In the genomic region with DNA sequence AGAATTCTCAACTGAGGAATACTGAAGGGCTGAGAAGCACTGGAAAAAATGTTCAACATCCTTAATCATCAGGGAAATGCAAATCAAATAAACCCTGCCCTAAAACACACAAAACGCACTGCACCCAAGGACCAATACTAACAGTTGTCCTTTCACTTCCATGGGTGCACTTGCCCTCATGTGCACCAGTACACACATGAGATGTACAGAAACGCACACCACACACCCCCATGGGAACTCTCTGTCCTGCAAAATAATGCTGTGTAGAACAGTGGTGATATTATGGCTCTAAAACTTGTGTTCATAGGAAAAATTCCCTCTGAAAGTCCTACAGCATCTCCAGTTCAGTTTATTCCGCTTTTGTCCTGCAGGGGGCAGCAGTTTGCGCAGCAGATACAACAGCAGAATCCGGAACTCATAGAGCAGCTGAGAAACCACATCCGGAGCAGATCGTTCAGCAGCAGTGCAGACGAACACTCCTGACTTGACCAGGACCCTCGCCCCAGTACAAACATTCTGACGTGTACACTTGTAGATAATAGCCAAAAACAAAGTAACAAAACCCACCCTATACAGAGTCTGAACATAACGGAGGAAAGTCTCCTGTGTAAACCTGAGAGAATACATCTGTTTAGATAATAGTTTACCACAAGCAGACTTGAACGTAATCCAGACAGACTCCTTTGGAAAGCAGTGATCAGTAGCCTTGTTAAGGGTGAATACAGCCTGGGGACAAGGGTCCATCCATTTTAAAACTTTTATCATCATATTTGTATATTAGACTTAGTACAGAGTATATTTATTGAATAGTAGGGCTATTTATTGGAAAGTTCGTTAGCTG, we compare ENCODE assay signal across 9 mouse cellular contexts. TPM values are rescaled to one million over a fixed set of nuclear protein-coding genes. Genes with fewer than 3 reads are reported as not detected.
DNase-seq lines count a peak whose midpoint lies in the region; ATAC-seq and TF ChIP-seq lines count a peak whose summit lies in the region.
"Had no signal": no experiment of that assay in that cellular context is flagged by ENCODE, and none has a peak within 500 bp of the region (broad histone marks: within the 10 kb centered on the region; RNA-seq: fewer than 3 reads in every experiment).

No protein-coding gene starts in this region.

- H3K9me3 ChIP-seq in heart, embryonic 13.5 days, result no peaks in the 10 kb centered on the region
- H3K9me3 ChIP-seq in liver, embryonic 16.5 days (replicated peaks; ENCODE audit: control insufficient read depth, low read length), result no peaks in the 10 kb centered on the region
- no peaks in the 10 kb centered on the region for H3K9me3 ChIP-seq in neural tube, embryonic 14.5 days (ENCODE audit: control insufficient read depth, low read length)

- 0 out of 2 replicates have a peak, but pooled peaks have one; percentile 5 for TF ChIP-seq POLR2A in testis, adult 2 months (IDR thresholded peaks at IDR 0.05; ENCODE audit: control insufficient read depth, low read depth, low read length)

- H3K9ac ChIP-seq in heart, embryonic 13.5 days, result no peak overlapping the region
- no peak overlapping the region for H3K9ac ChIP-seq in liver, embryonic 16.5 days (ENCODE audit: low read depth, low read length)
- H3K9ac ChIP-seq in neural tube, embryonic 14.5 days (replicated peaks; ENCODE audit: low read depth, low read length), result no peak overlapping the region

- peak overlapping the region; percentile 14; the same call in 1 of the 2 replicates for H3K4me3 ChIP-seq in heart, embryonic 13.5 days
- peak overlapping the region; percentile 18; the same call in 1 of the 2 replicates for H3K4me3 ChIP-seq in liver, embryonic 16.5 days (ENCODE audit: low read depth, low read length)
- no peak overlapping the region for H3K4me3 ChIP-seq in neural tube, embryonic 14.5 days (ENCODE audit: low read depth, low read length)
- H3K4me3 ChIP-seq in testis, adult 2 months (ENCODE audit: control insufficient read depth, low read depth, low read length), result no peak overlapping the region

- TF ChIP-seq CTCF in testis, adult 2 months (IDR thresholded peaks at IDR 0.05; ENCODE audit: control insufficient read depth, insufficient read depth, insufficient replicate concordance, low read depth, low read length), result peak; percentile 74; the same call in 1 of the 2 replicates

- H3K4me2 ChIP-seq in heart, embryonic 13.5 days, result peak overlapping the region; percentile 51
- H3K4me2 ChIP-seq in liver, embryonic 16.5 days (ENCODE audit: low read depth, low read length), result peak overlapping the region; percentile 25
- H3K4me2 ChIP-seq in neural tube, embryonic 14.5 days (ENCODE audit: low read depth, low read length), result no peak overlapping the region

- no peaks in the 10 kb centered on the region for H3K4me1 ChIP-seq in heart, embryonic 13.5 days
- H3K4me1 ChIP-seq in liver, embryonic 16.5 days (ENCODE audit: control insufficient read depth, low read depth, low read length), result no peaks in the 10 kb centered on the region
- no peaks in the 10 kb centered on the region for H3K4me1 ChIP-seq in neural tube, embryonic 14.5 days (ENCODE audit: control insufficient read depth, insufficient read depth, low read length)
- H3K4me1 ChIP-seq in testis, adult 2 months (ENCODE audit: control insufficient read depth, insufficient read depth, low read length), result no peaks in the 10 kb centered on the region

- no peak overlapping the region for H3K27ac ChIP-seq in heart, embryonic 13.5 days (replicated peaks)
- no peak overlapping the region for H3K27ac ChIP-seq in liver, embryonic 16.5 days (ENCODE audit: low read length)
- H3K27ac ChIP-seq in neural tube, embryonic 14.5 days (ENCODE audit: low read depth, low read length), result no peak overlapping the region
- H3K27ac ChIP-seq in testis, adult 2 months (ENCODE audit: control insufficient read depth, insufficient read depth, low read depth, low read length), result no peak overlapping the region
- H3K27ac ChIP-seq: macrophage had no signal

- 39% methylated on average over 13 of the region's 13 CpGs for WGBS in heart, embryonic 13.5 days
- 24% methylated on average over 13 of the region's 13 CpGs for WGBS in liver, embryonic 16.5 days (ENCODE audit: insufficient replicate concordance)
- 47% methylated on average over 13 of the region's 13 CpGs for WGBS in neural tube, embryonic 14.5 days

- DNase-seq in CD8-positive naive resting alpha-beta T cell, adult 2 months (ENCODE audit: low read depth in 2 of 2, low spot score in 2 of 2), result peak; percentile 75 to 87
- peak; percentile 26 for DNase-seq in brain, embryonic 18.5 days (ENCODE audit: low read depth, low spot score)
- peak; percentile 79 to 92 for DNase-seq in kidney, postnatal 36 days

- H3K36me3 ChIP-seq in heart, embryonic 13.5 days, result peaks cover 44% of the 10 kb centered on the region
- peaks cover 9% of the 10 kb centered on the region; the same call in 1 of the 2 replicates for H3K36me3 ChIP-seq in liver, embryonic 16.5 days (ENCODE audit: control insufficient read depth, insufficient read depth)
- H3K36me3 ChIP-seq in neural tube, embryonic 14.5 days (ENCODE audit: control insufficient read depth, insufficient read depth, low read length), result peaks cover 48% of the 10 kb centered on the region
- H3K36me3 ChIP-seq in testis, adult 2 months (ENCODE audit: control insufficient read depth, insufficient read depth, low read length), result no peaks in the 10 kb centered on the region

- no peaks in the 10 kb centered on the region for H3K27me3 ChIP-seq in heart, embryonic 13.5 days (replicated peaks)
- no peaks in the 10 kb centered on the region for H3K27me3 ChIP-seq in liver, embryonic 16.5 days (ENCODE audit: control insufficient read depth, insufficient read depth, low read depth, low read length)
- no peaks in the 10 kb centered on the region for H3K27me3 ChIP-seq in neural tube, embryonic 14.5 days (ENCODE audit: control insufficient read depth, insufficient read depth, low read length)
- H3K27me3 ChIP-seq in testis, adult 2 months (ENCODE audit: control insufficient read depth, insufficient read depth, low read length), result no peaks in the 10 kb centered on the region

- ATAC-seq in erythroid progenitor cell, adult 5-6 weeks (replicated peaks; ENCODE audit: low FRiP score, poor library complexity, severe bottlenecking), result peak; percentile 93
- no peak for ATAC-seq in heart, embryonic 13.5 days (ENCODE audit: extremely low read depth, insufficient number of reproducible peaks, low FRiP score, low TSS enrichment)
- peak; percentile 47; the same call in 1 of the 2 replicates for ATAC-seq in liver, embryonic 16.5 days (ENCODE audit: low read depth)
- peak; percentile 80; the same call in 1 of the 2 replicates for ATAC-seq in neural tube, embryonic 14.5 days (ENCODE audit: low read depth)

RNA-seq across cellular contexts. Expression of a gene that starts 30.0 kb away (rescaled TPM):
- not detected in 2 replicates for total RNA-seq in erythroid progenitor cell, adult 5-6 weeks (2015; ENCODE audit: low replicate concordance)
- total RNA-seq in erythroid progenitor cell, adult 5-6 weeks (2017; ENCODE audit: low replicate concordance), result not detected in 2 replicates
- 2.2 and 2.8 TPM in 2 replicates for polyA plus RNA-seq in heart, embryonic 13.5 days (2015; fragmentation: Nextera tagmentation; extraction: Ambion mirVana)
- polyA plus RNA-seq in liver, embryonic 16.5 days (2015; fragmentation: Nextera tagmentation; extraction: Ambion mirVana), result 0.53 and 0.54 TPM in 2 replicates
- polyA plus RNA-seq in neural tube, embryonic 14.5 days (2014; fragmentation: Nextera tagmentation; extraction: Ambion mirVana), result 33.0 and 38.5 TPM in 2 replicates
- 1.4 and 1.6 TPM in 2 replicates for polyA plus RNA-seq in testis, adult 2 months (2012; rRNA removed)

RNA-seq across cellular contexts. Expression of a gene that starts 30.2 kb away (rescaled TPM):
- total RNA-seq in erythroid progenitor cell, adult 5-6 weeks (2015; ENCODE audit: low replicate concordance), result 5.8 and 11.7 TPM in 2 replicates
- total RNA-seq in erythroid progenitor cell, adult 5-6 weeks (2017; ENCODE audit: low replicate concordance), result 3.5 and 4.4 TPM in 2 replicates
- 19.5 and 19.8 TPM in 2 replicates for polyA plus RNA-seq in heart, embryonic 13.5 days (2015; fragmentation: Nextera tagmentation; extraction: Ambion mirVana)
- polyA plus RNA-seq in liver, embryonic 16.5 days (2015; fragmentation: Nextera tagmentation; extraction: Ambion mirVana), result 14.4 and 18.3 TPM in 2 replicates
- polyA plus RNA-seq in neural tube, embryonic 14.5 days (2014; fragmentation: Nextera tagmentation; extraction: Ambion mirVana), result 63.6 and 71.6 TPM in 2 replicates
- polyA plus RNA-seq in testis, adult 2 months (2012; rRNA removed), result 4.1 and 5.1 TPM in 2 replicates

RNA-seq across cellular contexts. Expression of a gene that starts 38.7 kb away (rescaled TPM):
- 28.8 and 49.9 TPM in 2 replicates for total RNA-seq in erythroid progenitor cell, adult 5-6 weeks (2015; ENCODE audit: low replicate concordance)
- total RNA-seq in erythroid progenitor cell, adult 5-6 weeks (2017; ENCODE audit: low replicate concordance), result 23.5 and 27.3 TPM in 2 replicates
- polyA plus RNA-seq in heart, embryonic 13.5 days (2015; fragmentation: Nextera tagmentation; extraction: Ambion mirVana), result 41.9 and 45.7 TPM in 2 replicates
- 21.0 and 22.4 TPM in 2 replicates for polyA plus RNA-seq in liver, embryonic 16.5 days (2015; fragmentation: Nextera tagmentation; extraction: Ambion mirVana)
- 62.5 and 64.0 TPM in 2 replicates for polyA plus RNA-seq in neural tube, embryonic 14.5 days (2014; fragmentation: Nextera tagmentation; extraction: Ambion mirVana)
- polyA plus RNA-seq in testis, adult 2 months (2012; rRNA removed), result 2.8 and 3.1 TPM in 2 replicates

RNA-seq across cellular contexts. Expression of a gene that starts 39.0 kb away (rescaled TPM):
- total RNA-seq in erythroid progenitor cell, adult 5-6 weeks (2015; ENCODE audit: low replicate concordance), result 21.3 and 22.2 TPM in 2 replicates
- 28.4 and 50.7 TPM in 2 replicates for total RNA-seq in erythroid progenitor cell, adult 5-6 weeks (2017; ENCODE audit: low replicate concordance)
- 13.6 and 14.5 TPM in 2 replicates for polyA plus RNA-seq in heart, embryonic 13.5 days (2015; fragmentation: Nextera tagmentation; extraction: Ambion mirVana)
- 9.1 and 9.6 TPM in 2 replicates for polyA plus RNA-seq in liver, embryonic 16.5 days (2015; fragmentation: Nextera tagmentation; extraction: Ambion mirVana)
- 42.7 and 43.5 TPM in 2 replicates for polyA plus RNA-seq in neural tube, embryonic 14.5 days (2014; fragmentation: Nextera tagmentation; extraction: Ambion mirVana)
- polyA plus RNA-seq in testis, adult 2 months (2012; rRNA removed), result 5.1 and 7.2 TPM in 2 replicates

Comparison
In these comparisons a context has a peak if more than half of its experiments do, and no peak if none do; other contexts are left out.
1. DNase-seq: peak in every context shown above with its lines; median percentile 86 in kidney, postnatal 36 days; 81 in CD8-positive naive resting alpha-beta T cell, adult 2 months; 26 in brain, embryonic 18.5 days.
2. H3K4me3 ChIP-seq: peak in heart, embryonic 13.5 days (single experiment) and liver, embryonic 16.5 days (single experiment); none in neural tube, embryonic 14.5 days (single experiment) and testis, adult 2 months (single experiment).